8 mouse cellular contexts compared by ENCODE assay signal in the genomic region with DNA sequence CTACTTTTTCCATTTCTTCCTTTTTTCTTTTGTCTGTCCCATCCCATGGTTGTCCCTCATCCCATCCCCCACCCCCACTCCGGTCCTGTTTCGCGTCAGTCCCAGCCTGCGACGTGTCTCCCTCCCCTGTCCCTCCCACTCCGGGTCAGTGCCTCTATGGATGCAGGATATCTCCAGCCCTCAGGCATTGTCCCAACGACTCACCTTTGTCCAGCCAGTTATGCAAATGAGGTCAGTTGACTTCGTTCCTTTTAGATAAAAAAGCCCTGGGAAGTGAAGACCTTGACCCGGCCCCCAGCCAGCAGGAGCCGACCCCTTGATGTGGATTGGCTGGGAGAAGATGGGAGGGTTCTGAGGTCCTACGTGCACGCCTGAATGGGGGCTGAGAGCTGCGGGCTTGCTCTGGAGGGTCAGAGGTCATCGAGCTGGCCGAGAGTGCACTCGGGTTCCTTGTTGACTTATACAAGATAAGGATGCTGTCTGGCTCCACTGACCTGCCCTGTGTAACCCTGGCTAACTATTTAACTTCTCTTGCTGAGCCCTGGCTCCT. TPM values are rescaled to one million over a fixed set of nuclear protein-coding genes. Genes with fewer than 3 reads are reported as not detected.
A peak's percentile ranks its signal among the peaks of the same experiment; 100 is the strongest.
DNase-seq lines count a peak whose midpoint lies in the region; ATAC-seq and TF ChIP-seq lines count a peak whose summit lies in the region.

No protein-coding gene starts in this region.

- 0 out of 2 replicates have a peak, but pooled peaks cover 7% of the 10 kb centered on the region for H3K36me3 ChIP-seq in lung, embryonic 14.5 days (ENCODE audit: insufficient read depth)
- peaks cover 7% of the 10 kb centered on the region; the same call in 1 of the 2 replicates for H3K36me3 ChIP-seq in forebrain, embryonic 12.5 days (replicated peaks)
- 0 out of 2 replicates have a peak, but pooled peaks cover 4% of the 10 kb centered on the region for H3K36me3 ChIP-seq in kidney, embryonic 16.5 days (ENCODE audit: insufficient read depth, low read length)
- H3K36me3 ChIP-seq in midbrain, embryonic 12.5 days: peaks cover 10% of the 10 kb centered on the region

- no peaks in the 10 kb centered on the region for H3K9me3 ChIP-seq in lung, embryonic 14.5 days (ENCODE audit: low read depth, low read length)
- no peaks in the 10 kb centered on the region for H3K9me3 ChIP-seq in forebrain, embryonic 12.5 days
- H3K9me3 ChIP-seq in kidney, embryonic 16.5 days (ENCODE audit: low read length): no peaks in the 10 kb centered on the region
- H3K9me3 ChIP-seq in midbrain, embryonic 12.5 days: no peaks in the 10 kb centered on the region

- intact Hi-C loops in left cerebral cortex, postnatal 10 days (cut with DNase I): loop anchor here (5.0 to 10.0 kb wide), 3 partner anchors 61 to 229 kb away; no protein-coding TSS in a partner anchor

- no peak overlapping the region for H3K27ac ChIP-seq in lung, embryonic 14.5 days (ENCODE audit: low read depth)
- H3K27ac ChIP-seq in forebrain, embryonic 12.5 days: no peak overlapping the region
- H3K27ac ChIP-seq in kidney, embryonic 16.5 days (ENCODE audit: low read length): no peak overlapping the region
- no peak overlapping the region; the same call in 1 of the 2 replicates for H3K27ac ChIP-seq in midbrain, embryonic 12.5 days (replicated peaks)

- H3K4me3 ChIP-seq in lung, embryonic 14.5 days (ENCODE audit: low read depth, low read length): peak overlapping the region; percentile 31
- peak overlapping the region; percentile 23 for H3K4me3 ChIP-seq in forebrain, embryonic 12.5 days (replicated peaks)
- peak overlapping the region; percentile 44 for H3K4me3 ChIP-seq in kidney, embryonic 16.5 days (ENCODE audit: low read length)
- H3K4me3 ChIP-seq in midbrain, embryonic 12.5 days: peak overlapping the region; percentile 29

- H3K4me1 ChIP-seq in lung, embryonic 14.5 days (ENCODE audit: insufficient read depth): no peaks in the 10 kb centered on the region
- peaks cover 13% of the 10 kb centered on the region for H3K4me1 ChIP-seq in forebrain, embryonic 12.5 days
- peaks cover 9% of the 10 kb centered on the region for H3K4me1 ChIP-seq in kidney, embryonic 16.5 days (ENCODE audit: insufficient read depth, low read length)
- H3K4me1 ChIP-seq in midbrain, embryonic 12.5 days: peaks cover 10% of the 10 kb centered on the region

- peak; percentile 48 for DNase-seq in lung, embryonic 14.5 days
- DNase-seq in lung, postnatal 25 days (ENCODE audit: low spot score): no peak
- no peak for DNase-seq in adrenal gland, postnatal 36 days
- no peak for DNase-seq in left cerebral cortex, postnatal 10 days (ENCODE audit: extremely low spot score in 1 of 2, low spot score in 2 of 2)
- DNase-seq in right cerebral cortex, adult 2 months (ENCODE audit: low spot score in 2 of 2): no peak

- H3K9ac ChIP-seq in lung, embryonic 14.5 days: peak overlapping the region; percentile 36
- H3K9ac ChIP-seq in forebrain, embryonic 12.5 days: no peak overlapping the region; the same call in 1 of the 2 replicates
- H3K9ac ChIP-seq in kidney, embryonic 16.5 days (replicated peaks; ENCODE audit: low read length): peak overlapping the region; percentile 57
- 0 out of 2 replicates have a peak overlapping the region, but pooled peaks have one; percentile 8 for H3K9ac ChIP-seq in midbrain, embryonic 12.5 days (replicated peaks)

- peak overlapping the region; percentile 58 for H3K4me2 ChIP-seq in lung, embryonic 14.5 days
- peak overlapping the region; percentile 50 for H3K4me2 ChIP-seq in forebrain, embryonic 12.5 days
- peak overlapping the region; percentile 59 for H3K4me2 ChIP-seq in kidney, embryonic 16.5 days (replicated peaks; ENCODE audit: low read depth, low read length)
- peak overlapping the region; percentile 54 for H3K4me2 ChIP-seq in midbrain, embryonic 12.5 days (replicated peaks)

- TF ChIP-seq CTCF in lung, embryonic 14.5 days (IDR thresholded peaks at IDR 0.05; ENCODE audit: low read depth): no peak

- H3K27me3 ChIP-seq in lung, embryonic 14.5 days (ENCODE audit: insufficient read depth, low read length): no peaks in the 10 kb centered on the region
- H3K27me3 ChIP-seq in forebrain, embryonic 12.5 days: no peaks in the 10 kb centered on the region
- no peaks in the 10 kb centered on the region for H3K27me3 ChIP-seq in kidney, embryonic 16.5 days (ENCODE audit: insufficient read depth, low read length)
- H3K27me3 ChIP-seq in midbrain, embryonic 12.5 days: no peaks in the 10 kb centered on the region

- 2% methylated on average over 16 of the region's 16 CpGs for WGBS in lung, embryonic 14.5 days
- under 1% methylated on average over 16 of the region's 16 CpGs for WGBS in forebrain, embryonic 12.5 days
- under 1% methylated on average over 16 of the region's 16 CpGs for WGBS in kidney, embryonic 16.5 days
- WGBS in midbrain, embryonic 12.5 days: under 1% methylated on average over 16 of the region's 16 CpGs

- ATAC-seq in lung, embryonic 14.5 days (ENCODE audit: insufficient read depth): peak; percentile 70
- peak; percentile 75 for ATAC-seq in forebrain, embryonic 12.5 days (ENCODE audit: low FRiP score)
- peak; percentile 83 for ATAC-seq in kidney, embryonic 16.5 days (ENCODE audit: low FRiP score, low TSS enrichment)
- ATAC-seq in midbrain, embryonic 12.5 days (ENCODE audit: low FRiP score, low read depth): peak; percentile 67

RNA-seq across cellular contexts. Expression of a gene that starts 8.4 kb away (rescaled TPM):
- 347 and 362 TPM in 2 replicates for polyA plus RNA-seq in lung, embryonic 14.5 days (2014; fragmentation: Nextera tagmentation; extraction: Ambion mirVana)
- polyA plus RNA-seq in forebrain, embryonic 12.5 days (2016; fragmentation: Nextera tagmentation; extraction: Ambion mirVana): 355 and 368 TPM in 2 replicates
- polyA plus RNA-seq in kidney, embryonic 16.5 days (2015; fragmentation: Nextera tagmentation; extraction: Ambion mirVana): 303 and 308 TPM in 2 replicates
- 330 TPM in 2 replicates for polyA plus RNA-seq in midbrain, embryonic 12.5 days (2016; fragmentation: Nextera tagmentation; extraction: Ambion mirVana)
- total RNA-seq in adrenal gland, postnatal 36 days (2021): 100 to 1,000 TPM; 170 to 181 TPM
- 100 to 1,000 TPM; 101 to 114 TPM for total RNA-seq in left cerebral cortex, postnatal 10 days (2021)

RNA-seq across cellular contexts. Expression of a gene that starts 19.8 kb away (rescaled TPM):
- 12.9 and 14.1 TPM in 2 replicates for polyA plus RNA-seq in lung, embryonic 14.5 days (2014; fragmentation: Nextera tagmentation; extraction: Ambion mirVana)
- 19.4 and 21.3 TPM in 2 replicates for polyA plus RNA-seq in forebrain, embryonic 12.5 days (2016; fragmentation: Nextera tagmentation; extraction: Ambion mirVana)
- polyA plus RNA-seq in kidney, embryonic 16.5 days (2015; fragmentation: Nextera tagmentation; extraction: Ambion mirVana): 19.2 and 19.7 TPM in 2 replicates
- polyA plus RNA-seq in midbrain, embryonic 12.5 days (2016; fragmentation: Nextera tagmentation; extraction: Ambion mirVana): 19.7 and 19.9 TPM in 2 replicates
- total RNA-seq in adrenal gland, postnatal 36 days (2021): 10 to 100 TPM; 17.6 to 22.1 TPM
- 10 to 100 TPM; 31.4 to 35.4 TPM for total RNA-seq in left cerebral cortex, postnatal 10 days (2021)

RNA-seq across cellular contexts. Expression of a gene that starts 26.2 kb away (rescaled TPM):
- 123 and 131 TPM in 2 replicates for polyA plus RNA-seq in lung, embryonic 14.5 days (2014; fragmentation: Nextera tagmentation; extraction: Ambion mirVana)
- polyA plus RNA-seq in forebrain, embryonic 12.5 days (2016; fragmentation: Nextera tagmentation; extraction: Ambion mirVana): 92.0 and 105 TPM in 2 replicates
- 76.6 and 89.6 TPM in 2 replicates for polyA plus RNA-seq in kidney, embryonic 16.5 days (2015; fragmentation: Nextera tagmentation; extraction: Ambion mirVana)
- 88.1 and 94.3 TPM in 2 replicates for polyA plus RNA-seq in midbrain, embryonic 12.5 days (2016; fragmentation: Nextera tagmentation; extraction: Ambion mirVana)
- 100 to 1,000 TPM; 148 to 168 TPM for total RNA-seq in adrenal gland, postnatal 36 days (2021)
- 100 to 1,000 TPM; 136 to 146 TPM for total RNA-seq in left cerebral cortex, postnatal 10 days (2021)

RNA-seq across cellular contexts. Expression of a gene that starts 54.8 kb away (rescaled TPM):
- 59.5 and 62.0 TPM in 2 replicates for polyA plus RNA-seq in lung, embryonic 14.5 days (2014; fragmentation: Nextera tagmentation; extraction: Ambion mirVana)
- 167 and 176 TPM in 2 replicates for polyA plus RNA-seq in forebrain, embryonic 12.5 days (2016; fragmentation: Nextera tagmentation; extraction: Ambion mirVana)
- 286 and 293 TPM in 2 replicates for polyA plus RNA-seq in kidney, embryonic 16.5 days (2015; fragmentation: Nextera tagmentation; extraction: Ambion mirVana)
- 164 and 194 TPM in 2 replicates for polyA plus RNA-seq in midbrain, embryonic 12.5 days (2016; fragmentation: Nextera tagmentation; extraction: Ambion mirVana)
- total RNA-seq in adrenal gland, postnatal 36 days (2021): 100 to 1,000 TPM; 122 to 138 TPM
- total RNA-seq in left cerebral cortex, postnatal 10 days (2021): 100 to 1,000 TPM; 210 to 215 TPM
